Mouse (Mus musculus): Measurements from ENCODE around the gene Gsdmc3. TPM values are rescaled to one million over a fixed set of nuclear protein-coding genes. Genes with fewer than 3 reads are reported as not detected.
"Not testable (repeated sequence)": the region's sequence is repeated elsewhere in the genome, so short reads cannot be mapped to it uniquely, and the experiment has no call there.

Gsdmc3 gene
- polyA plus RNA-seq, 1 experiment from 2014 or later, result not detected

DNA sequence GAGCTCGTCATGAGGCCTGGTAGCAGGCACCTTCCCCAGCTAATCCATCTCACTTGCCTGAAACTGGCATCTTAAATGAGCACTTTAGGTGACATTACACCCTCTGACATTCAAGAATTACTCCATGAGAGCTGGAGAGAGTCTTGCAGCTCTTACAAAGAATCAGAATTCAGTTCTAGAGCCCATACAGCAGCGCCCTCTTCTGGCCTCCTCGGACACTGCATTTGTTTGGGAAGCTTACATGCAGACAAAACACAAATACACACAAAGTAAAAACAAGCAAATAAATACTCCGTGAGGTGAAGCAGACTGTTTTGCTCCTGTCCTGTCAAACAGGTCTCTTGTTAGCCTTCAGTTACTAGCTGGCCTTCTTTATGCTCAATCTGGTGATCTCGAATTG, 16.4 kb downstream of the Gsdmc3 start:
- not testable (repeated sequence) for H3K9me3 ChIP-seq (replicated peaks); H3K4me1 ChIP-seq (replicated peaks); H3K4me3 ChIP-seq (replicated peaks); H3K4me2 ChIP-seq; H3K9ac ChIP-seq; DNase-seq; H3K27ac ChIP-seq; H3K27me3 ChIP-seq; ATAC-seq (ENCODE audit: low read depth); H3K36me3 ChIP-seq
- 32% methylated on average over 5 of the region's 5 CpGs for WGBS (ENCODE audit: insufficient replicate concordance)

Other genes starting within 250 kb of the Gsdmc3 start
- gene Gsdmc2, start 33.4 kb downstream of the Gsdmc3 start, polyA plus RNA-seq (2015; fragmentation: Nextera tagmentation; extraction: Ambion mirVana), result not detected in 2 replicates
- gene Gsdmc4, start 33.7 kb upstream of the Gsdmc3 start, polyA plus RNA-seq (2015; fragmentation: Nextera tagmentation; extraction: Ambion mirVana), result not detected in 2 replicates
- gene Fam49b, start 181.9 kb upstream of the Gsdmc3 start, polyA plus RNA-seq (2015; fragmentation: Nextera tagmentation; extraction: Ambion mirVana), result 37.7 and 41.0 TPM in 2 replicates

Measured in liver, embryonic 13.5 days (tissue).